Mouse (Mus musculus) inflammation-experienced regulatory T-cells, adult 6 months (primary cell): ENCODE results near the gene Fbxo8. TPM values are rescaled to one million over a fixed set of nuclear protein-coding genes. Genes with fewer than 3 reads are reported as not detected.

Source experiments
- ATAC-seq: one replicate; pipeline ENCODE4 v1.8.0; 2017
- polyA plus RNA-seq, 3 experiments: library from polyadenylated mRNA; unstranded; fragments of 100-300 nt; shearing (Covaris generic); gene quantifications; one replicate each; pipeline ENCODE4 v1.2.1; 2017

The Fbxo8 gene
- polyA plus RNA-seq, 3 experiments from 2014 or later: 49.5 to 71.0 (median 63.1) TPM

GRCm38 (mm10) chr8:56614235-56614634, 63.3 kb downstream of the Fbxo8 start:
- no peak for ATAC-seq

GRCm38 (mm10) chr8:56615005-56615404, 64.1 kb downstream of the Fbxo8 start:
- peak; percentile 64 for ATAC-seq

DNA sequence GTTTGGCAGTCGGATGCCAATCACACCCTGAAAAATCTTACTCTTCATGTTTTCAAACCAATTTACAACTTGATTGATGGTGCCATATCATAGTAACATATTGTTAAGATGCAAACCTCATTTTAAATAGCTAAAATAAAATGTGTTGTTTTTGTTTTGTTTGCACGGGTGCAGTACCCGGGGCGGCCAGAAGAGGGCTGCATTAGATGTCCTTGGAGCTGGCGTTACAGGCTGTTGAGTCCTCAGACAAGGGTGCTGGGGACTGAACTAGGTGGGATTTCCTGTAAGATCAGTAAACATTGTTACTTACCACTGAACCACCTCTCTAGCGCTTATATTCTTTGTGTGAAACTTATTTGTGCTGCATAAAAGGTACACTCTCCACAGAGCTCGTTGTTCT, 65.4 kb downstream of the Fbxo8 start:
- ATAC-seq: peak; percentile 56

- no peak for ATAC-seq
These were observed 66.4 kb downstream of the Fbxo8 start for GRCm38 (mm10) chr8:56617271-56617670.

DNA sequence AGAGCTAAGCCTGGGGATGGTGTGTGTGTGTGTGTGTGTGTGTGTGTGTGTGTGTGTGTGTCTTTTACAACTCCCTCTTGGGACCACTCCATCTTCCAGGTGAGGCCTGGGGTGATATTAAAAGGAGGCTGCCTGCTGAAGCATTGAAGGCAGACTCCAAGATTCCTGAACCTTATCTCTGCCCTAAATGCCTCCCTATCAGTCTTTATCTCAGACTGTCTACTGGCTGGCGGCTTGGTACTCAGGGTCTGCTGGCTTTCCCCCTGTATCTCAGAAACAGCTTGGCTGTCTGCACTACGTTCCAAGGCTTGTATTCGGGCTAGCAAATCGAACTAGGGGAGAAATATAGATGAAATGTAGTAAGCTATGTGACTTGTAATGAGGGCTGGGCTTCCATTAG, 68.2 kb downstream of the Fbxo8 start:
- ATAC-seq: no peak

DNA sequence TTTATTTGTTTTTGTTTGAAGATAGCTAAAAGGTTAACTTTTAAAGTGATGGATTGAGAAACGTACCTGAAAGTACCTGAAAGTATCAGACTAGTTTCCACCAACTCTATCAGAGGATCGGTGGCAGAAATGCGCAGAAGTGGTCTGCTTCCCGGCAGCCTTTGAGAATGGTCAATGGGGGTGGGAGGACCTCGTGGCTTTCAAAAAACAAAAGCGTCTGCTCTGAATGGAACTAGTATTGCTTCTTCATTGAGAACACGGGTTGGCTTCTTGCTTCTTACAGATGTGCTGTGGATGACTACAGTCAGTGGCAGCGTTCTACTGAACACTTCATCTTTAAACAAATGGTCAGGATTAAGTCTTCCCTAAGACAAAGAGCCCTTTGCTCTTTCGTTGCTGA, 68.7 kb downstream of the Fbxo8 start:
- ATAC-seq: no peak

- ATAC-seq: no peak
These were observed 69.8 kb downstream of the Fbxo8 start for GRCm38 (mm10) chr8:56620691-56621090.

DNA sequence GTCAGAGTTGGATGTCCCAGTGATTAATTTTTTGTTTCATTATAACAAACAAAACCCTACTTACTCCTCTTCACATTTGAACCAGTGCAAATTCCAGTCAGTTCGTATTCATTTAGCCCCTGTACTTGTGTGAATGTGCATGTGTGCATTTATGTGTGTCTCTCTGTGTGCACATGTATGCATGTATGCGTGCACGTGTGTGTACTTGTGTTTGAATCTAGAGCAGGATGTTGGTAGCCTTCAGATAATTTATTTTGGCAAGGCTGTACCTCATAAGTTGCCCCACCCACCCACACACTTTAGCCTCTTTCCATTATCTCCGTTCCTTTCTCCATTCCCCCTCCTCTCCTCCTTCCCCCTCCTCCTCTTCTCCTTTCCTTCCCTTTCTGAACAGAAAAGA, 70.2 kb downstream of the Fbxo8 start:
- no peak for ATAC-seq

DNA sequence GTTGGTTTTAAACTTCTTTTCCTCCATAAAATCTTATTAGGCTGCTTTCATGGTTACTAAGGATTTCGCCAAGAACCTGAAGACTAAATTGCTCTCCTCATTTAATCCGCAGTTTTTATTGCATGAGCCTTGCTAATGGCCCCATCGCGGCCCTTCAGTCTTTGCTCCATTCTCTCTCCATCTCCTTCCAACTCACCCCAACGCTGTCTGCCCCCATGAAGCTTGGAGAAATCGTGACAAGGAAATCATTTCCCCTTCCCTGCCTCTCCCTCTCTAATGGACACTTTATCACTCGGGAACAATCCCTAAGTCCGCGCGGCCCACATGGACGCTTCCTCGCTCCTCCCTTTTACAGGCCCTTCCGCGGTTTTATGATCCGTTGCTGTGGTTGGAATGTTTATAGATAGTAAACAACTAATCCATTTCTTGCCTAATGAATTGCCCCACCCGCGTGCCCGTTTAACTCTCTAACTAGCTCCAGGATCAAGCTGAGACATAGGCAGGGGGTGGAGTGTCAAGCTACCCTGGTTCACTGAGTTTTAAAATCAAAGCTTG, 71.7 kb downstream of the Fbxo8 start:
- no peak for ATAC-seq

DNA sequence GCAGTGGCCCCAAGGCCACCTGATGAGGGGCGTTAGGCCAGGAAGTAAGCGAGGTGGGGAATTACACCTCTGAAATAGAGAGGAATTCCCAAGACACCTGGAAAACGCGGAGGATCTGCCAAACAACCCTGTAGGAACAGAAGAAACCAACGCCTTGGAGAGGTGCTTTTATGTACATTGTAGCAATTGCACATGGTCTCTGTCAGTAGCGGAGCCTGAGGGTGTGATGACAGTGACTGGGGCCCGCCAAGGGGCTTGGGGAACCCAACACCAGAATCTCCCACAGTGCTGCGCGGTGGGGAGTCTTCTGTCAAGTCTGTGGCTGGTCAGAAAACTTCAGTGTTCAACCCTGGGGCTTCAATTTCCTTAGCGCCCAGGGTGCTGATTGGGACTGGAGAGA, 72.5 kb downstream of the Fbxo8 start:
- no peak for ATAC-seq

- no peak for ATAC-seq
These were observed 78.3 kb downstream of the Fbxo8 start for GRCm38 (mm10) chr8:56629160-56629559.

DNA sequence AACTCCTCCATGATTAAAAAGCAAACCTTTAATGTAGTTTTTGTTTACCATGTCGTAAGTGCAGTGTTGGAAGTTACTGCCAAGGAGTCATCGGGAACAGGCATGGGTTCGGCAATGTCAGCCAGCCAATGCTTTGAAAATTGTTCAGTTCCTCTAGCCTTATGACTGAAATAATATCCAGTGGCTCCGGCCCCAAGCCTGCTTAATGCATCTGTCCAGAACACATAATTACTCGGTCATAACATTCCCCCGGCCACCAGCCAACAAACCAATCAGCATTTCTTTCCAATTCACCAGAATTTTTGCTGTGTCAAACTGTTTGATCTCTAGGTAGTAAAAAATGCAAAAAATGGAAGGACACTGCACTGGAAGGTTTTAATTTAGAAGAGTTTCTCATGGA, 88.4 kb downstream of the Fbxo8 start:
- no peak for ATAC-seq

Other genes with a start within 250 kb of the Fbxo8 start
- 10 to 100 TPM; 15.0 to 33.4 (median 24.6) TPM for gene Cep44, start within 50 bp of the Fbxo8 start, polyA plus RNA-seq